Mouse (Mus musculus) lung, postnatal 0 days (tissue): ENCODE measurements at regions not wholly inside any gene's neighbourhood (a gene's known extent, or its start where the extent isn't known, plus 50 kb on each side); places are given as distances from the start of the nearest gene placed in this dataset.

Source experiments
- CTCF ChIP-seq: IDR thresholded peaks from 2 replicates; pipeline ENCODE4 v1.5.1; 2016; ENCODE audit warnings: antibody characterized with exemption, mild to moderate bottlenecking
- EP300 ChIP-seq: IDR thresholded peaks from 2 replicates; pipeline ENCODE4 v1.6.1; 2016; ENCODE audit warnings: antibody characterized with exemption, mild to moderate bottlenecking, control low read depth

GRCm38 (mm10) chr15:50271646-50272045, 3613.1 kb upstream of the Gm7489 start:
- TF ChIP-seq CTCF: no peak
- no peak for TF ChIP-seq EP300
